Mouse (Mus musculus) heart, postnatal 25 days (tissue): Measurements from ENCODE around the gene Otulin. TPM values are rescaled to one million over a fixed set of nuclear protein-coding genes. Genes with fewer than 3 reads are reported as not detected.

Experiments
- DNase-seq: peaks from one replicate; pipeline ENCODE4 v3.0.0; 2022; ENCODE audit warnings: low spot score
- intact Hi-C: fragments of 180-260 bp; cut with DNase I; formaldehyde crosslinking; loops from one replicate; pipeline ENCODE4 v1.15.1; 2025
- total RNA-seq, 2 experiments: library from RNA; stranded (reverse); gene quantifications; 2 replicates each; pipeline ENCODE4 v1.2.3; 2021

The Otulin gene
- total RNA-seq, 2 experiments from 2014 or later: 22.4 to 26.8 TPM

DNA sequence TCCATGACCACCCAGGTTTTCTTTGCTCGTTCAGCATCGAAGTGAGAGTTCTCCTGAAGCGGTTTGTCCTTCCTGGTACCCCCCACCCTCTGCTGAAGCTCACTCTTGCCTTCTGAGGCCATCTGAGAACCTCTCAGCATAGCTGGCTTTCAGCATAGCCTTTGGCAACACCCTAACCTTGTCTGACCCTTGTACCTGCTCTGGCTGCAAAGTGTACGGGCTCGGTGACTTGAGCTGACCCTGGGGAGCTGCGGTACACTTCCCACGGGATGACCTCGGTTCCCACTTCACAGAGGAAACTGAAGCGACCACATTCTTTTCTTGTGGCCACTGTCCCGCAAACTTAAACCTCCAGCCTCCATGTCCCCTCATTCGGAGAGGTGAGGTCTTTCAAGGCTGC lies 70.2 kb downstream of the Otulin start:
- intact Hi-C loops: no loop called here
- DNase-seq: no peak

DNA sequence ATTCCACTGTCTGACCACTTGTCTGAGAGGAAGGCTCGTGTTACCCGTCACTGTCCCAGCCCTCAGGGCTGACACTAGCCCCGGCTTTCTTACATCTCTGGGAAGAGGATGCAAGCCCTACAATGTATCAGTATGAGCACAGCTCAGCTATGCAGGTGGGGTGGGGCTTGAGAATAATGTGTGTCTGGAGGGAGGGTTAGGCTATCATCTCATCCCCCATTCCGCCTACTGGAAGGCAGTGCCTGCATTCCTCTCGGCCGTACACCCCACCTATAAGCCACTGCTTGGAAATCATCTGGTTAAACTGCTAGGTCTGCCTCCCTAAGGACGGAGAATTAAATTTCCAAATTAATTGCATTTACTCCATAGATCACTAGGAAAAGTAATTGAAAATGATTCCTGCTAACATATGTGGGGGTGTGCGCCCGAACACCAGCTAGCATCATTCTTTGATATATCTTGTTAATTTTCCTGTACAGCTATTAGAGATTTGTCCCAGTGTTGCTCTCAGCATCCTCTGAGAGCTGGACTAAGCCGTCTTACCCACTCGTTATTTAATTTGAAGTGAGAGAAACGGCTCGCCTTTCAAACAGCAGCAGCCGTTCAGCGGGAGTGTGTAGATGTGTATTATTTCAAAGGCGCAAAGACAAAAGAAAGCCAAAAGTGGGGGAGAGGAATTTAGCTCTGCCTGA lies 71.9 kb downstream of the Otulin start:
- intact Hi-C loops: no loop called here
- no peak for DNase-seq

DNA sequence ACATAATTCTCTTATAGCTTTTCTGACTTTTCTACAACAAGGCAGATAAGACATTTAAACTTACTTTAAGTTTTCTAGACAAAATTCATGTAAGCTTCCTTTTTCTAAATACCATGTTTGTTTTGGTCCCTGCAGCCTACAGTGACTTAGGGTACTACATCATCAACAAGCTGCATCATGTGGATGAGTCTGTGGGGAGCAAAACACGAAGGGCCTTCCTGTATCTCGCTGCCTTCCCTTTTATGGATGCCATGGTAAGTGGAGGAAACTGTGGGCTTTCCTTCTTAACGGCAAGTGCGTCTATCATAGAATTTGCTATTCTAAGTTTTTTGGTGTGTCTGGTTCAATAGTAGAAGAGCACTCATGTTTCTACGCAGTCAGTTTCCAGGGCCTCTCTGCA lies 76.9 kb downstream of the Otulin start:
- intact Hi-C loops: no loop called here
- DNase-seq: no peak

DNA sequence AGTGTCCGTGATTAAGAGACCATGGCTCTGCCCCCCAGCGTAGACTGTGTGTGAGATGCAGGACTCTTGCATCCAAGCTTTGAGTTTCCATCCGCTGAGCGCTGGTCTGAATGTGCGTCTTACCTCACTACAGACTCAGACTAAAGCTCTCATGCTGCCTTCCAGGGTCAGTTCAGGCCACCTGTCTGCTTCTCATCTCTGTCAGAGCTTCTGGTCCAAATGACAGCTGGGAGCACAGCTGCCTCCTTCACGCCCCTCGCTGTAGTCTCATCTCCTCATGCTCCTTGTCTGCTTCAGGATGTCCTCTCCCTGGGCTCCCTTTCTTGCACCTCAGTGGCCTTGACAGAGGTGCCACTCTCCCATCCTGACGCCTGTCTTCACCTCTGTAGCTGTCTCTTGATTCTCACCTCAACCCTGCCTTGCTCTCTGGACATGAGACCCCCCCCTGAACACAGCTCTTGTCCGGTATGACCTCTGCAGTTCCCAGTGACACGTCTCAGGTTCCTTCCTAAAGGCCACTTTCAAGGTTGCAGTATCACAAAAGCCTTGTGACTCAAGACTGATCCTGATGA lies 78.3 kb downstream of the Otulin start:
- no peak for DNase-seq
- intact Hi-C loops: no loop called here

DNA sequence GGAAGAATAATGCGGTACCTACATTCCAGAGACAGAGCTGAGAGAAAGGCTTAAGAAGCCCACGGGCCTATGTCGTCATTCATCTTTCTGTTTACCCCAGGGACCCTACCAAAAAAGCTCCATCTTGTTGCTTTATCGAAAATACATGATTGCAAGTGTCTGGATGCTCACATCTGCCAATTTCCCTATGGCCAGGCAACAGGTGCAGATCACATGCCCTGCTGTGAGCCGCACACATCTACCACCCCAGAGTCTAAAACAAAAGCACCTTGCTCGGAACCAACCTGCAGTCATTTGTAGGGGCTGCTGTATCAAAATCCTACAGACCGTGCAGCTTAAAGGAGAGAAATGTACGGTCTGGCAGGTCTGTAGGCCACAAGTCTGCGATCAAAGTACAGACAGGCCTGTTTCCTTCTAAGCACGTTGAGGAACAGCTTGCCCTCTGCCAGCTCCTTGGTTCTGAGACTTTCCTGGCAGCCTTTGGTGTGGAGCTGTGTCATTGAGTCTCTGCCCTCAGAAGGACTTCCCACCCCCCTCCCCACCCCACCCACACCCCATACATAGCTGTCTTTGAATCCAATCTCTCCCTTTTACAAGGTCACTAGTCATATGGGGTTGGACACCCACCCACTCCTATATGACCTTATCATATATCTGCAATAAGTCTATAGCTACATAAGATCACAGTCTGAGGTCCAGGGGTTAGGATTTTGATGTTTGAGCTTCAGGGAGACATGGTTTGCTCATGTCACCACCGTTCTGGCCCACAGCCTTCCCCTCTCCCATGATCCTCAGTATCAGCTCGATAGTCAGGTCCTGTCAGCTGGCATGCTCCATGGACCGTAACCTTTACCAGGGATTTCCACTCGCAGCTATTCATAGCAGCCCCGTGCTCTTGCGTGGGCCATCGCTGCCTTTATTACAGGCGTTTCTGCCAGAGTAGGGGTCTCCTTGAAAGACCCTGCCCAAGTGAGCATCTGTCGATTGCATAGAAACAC lies 79.1 kb downstream of the Otulin start:
- DNase-seq: no peak
- intact Hi-C loops: no loop called here

DNA sequence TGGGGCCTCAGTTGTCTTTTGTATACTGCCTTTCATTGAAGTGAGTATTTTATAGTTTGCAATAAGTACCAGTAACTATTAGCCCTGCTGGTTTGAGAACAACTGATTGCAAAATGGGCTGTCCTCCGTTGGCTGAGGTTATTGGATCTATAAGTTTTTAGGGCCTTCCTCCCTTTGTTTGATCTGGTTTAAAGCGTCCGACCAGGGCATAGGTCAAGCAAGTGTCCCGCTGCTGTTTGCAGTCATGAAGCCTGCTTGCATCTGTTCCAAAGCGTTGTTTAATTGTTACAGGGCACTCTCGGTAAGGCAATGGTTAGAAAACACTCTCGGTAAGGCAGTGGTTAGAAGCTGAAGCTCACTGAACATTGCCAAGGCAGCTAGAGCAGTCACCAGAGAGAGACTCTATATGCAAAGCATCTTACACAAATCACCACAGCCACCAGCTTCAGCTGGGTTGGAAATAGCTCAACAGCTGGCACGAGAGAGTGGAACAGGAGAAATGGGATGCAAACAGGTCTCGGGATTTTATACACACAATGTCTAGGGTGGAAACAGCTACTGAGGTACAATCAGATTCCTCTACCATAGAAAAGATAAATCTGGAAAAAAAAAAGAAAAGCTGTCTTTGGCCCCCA lies 80.0 kb downstream of the Otulin start:
- no peak for DNase-seq
- intact Hi-C loops: no loop called here

DNA sequence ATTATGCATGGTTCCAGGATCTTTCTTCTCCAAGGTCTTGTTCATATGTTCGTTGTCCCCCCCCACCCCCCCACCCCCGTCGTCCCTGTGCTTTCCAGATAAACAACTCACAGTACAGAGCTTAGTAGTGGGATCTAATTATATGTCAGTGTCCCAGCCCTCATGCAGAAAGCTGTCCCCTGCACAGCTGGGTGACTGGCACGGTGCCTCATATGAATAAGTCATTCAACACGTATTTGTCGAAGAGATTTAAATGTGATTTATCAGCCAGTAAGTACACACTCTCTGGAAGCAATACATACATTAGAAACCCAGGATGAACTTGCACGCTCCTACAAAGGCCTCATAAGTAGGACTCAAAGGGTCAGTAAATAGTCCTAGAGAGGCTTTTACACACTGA lies 80.6 kb downstream of the Otulin start:
- intact Hi-C loops: no loop called here
- DNase-seq: no peak

DNA sequence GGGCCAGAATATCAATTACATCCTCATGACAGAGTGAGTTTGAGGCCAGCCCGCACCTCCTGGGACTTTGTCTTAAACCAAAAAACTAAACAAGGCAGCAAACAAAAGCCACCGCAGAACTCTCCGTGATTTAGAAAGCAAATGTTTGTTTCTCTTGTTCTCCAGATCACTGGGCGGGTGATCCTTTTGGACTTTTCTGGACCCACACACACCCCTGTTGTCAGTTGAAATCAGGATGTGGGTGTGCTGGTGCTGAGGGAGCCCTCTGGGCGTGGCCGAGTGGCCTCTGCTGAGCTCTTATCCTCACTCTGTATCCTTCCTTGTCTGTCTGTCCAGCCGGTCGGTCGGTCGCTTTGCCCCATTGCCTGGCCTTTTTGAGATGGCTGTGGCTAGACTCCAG lies 81.4 kb downstream of the Otulin start:
- intact Hi-C loops: no loop called here
- no peak for DNase-seq

DNA sequence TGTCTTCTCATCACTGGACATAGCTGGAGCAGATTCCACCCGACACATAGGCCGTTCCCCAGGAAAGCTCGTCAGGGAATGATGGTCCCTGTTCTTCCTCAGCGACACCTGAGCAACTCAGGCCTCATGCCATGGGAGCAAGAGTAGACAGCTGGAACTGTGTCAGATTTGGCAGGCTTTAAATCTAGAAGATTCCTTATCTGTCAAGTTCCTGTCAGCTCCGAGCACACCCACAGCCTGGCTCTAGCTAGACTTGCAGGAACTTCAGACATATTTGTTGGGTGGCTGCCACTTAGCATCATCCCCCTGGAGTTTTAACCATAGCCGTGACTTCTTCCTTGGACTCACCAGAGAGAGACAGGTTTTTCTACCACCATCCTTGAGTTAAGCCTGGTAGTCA lies 82.4 kb downstream of the Otulin start:
- intact Hi-C loops: no loop called here
- DNase-seq: no peak

DNA sequence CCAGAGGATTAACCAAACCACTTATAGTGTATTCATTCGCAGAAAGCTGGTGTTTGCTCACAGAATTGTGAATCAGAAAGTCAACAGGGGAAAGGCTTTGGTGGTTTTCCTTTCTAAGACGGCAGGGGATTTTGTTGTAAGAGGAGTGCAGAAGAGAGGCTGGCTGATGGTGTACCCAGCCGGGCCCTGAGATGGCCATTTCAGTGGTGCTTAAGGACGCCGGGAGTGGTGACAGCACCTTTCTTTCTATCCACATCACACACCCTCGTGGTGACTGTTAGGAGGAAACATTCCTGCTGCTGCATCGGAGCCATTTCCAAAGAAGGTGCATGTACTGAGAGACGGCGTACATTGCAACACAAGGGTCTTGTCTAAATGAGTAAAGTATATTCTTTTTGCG lies 85.3 kb downstream of the Otulin start:
- intact Hi-C loops: no loop called here
- DNase-seq: no peak

DNA sequence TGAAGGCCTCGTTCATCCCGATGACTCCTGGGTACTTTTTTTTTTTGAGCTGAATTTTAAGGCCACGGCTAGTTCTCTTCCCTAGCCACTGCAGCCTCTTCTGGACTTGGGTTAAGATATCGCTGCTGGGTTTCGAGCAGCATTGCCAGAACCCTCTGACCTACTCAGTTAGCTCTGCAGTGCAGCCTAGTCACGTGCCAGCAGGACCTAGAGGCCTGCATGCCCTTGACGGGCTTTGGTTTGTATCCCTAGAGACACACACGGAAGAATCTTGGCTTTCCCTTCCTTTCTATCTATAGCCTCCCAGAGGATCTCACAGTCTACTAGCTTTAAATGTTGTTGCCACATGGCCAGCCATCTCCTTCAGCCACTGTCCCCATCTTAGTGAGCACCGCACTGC lies 90.7 kb downstream of the Otulin start:
- intact Hi-C loops: loop anchor here (2.0 kb wide), 1 partner anchor 33 kb away; no protein-coding TSS in a partner anchor
- peak; percentile 25 for DNase-seq

DNA sequence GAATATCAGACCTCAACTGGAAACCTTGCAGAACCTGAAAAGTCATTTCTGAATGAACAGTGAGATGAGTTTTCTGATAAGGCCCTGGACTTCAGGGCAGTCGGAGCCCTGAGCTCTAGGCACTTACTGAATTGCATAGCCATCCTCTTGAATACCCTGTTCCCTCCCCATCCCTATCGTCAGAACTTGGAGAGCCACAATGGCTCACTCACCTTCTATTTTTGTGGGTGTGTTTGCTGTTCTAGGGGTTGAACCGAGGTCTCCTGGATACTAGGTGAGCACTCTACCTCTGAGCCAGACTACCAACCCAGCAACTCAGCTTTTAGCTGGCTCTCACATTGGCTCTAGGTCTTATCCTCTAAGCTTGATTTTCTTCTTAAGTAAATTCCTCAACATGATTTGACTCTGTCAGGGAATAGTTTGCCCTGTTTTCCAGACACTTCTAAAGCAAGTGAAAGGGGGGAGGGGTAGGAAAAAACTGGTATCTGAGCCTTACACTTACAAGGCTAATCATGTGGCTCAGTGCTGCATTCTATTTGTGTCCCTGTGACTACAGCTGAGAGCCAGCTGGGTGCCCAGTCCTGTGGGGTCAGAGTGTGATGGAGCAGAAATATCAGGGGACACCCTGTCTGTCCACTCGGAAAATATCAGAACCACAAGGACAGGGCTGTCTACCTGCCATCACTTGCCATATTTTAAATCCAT lies 92.8 kb downstream of the Otulin start:
- intact Hi-C loops: loop anchor here (2.0 kb wide), 1 partner anchor 31 kb away; no protein-coding TSS in a partner anchor
- no peak for DNase-seq

DNA sequence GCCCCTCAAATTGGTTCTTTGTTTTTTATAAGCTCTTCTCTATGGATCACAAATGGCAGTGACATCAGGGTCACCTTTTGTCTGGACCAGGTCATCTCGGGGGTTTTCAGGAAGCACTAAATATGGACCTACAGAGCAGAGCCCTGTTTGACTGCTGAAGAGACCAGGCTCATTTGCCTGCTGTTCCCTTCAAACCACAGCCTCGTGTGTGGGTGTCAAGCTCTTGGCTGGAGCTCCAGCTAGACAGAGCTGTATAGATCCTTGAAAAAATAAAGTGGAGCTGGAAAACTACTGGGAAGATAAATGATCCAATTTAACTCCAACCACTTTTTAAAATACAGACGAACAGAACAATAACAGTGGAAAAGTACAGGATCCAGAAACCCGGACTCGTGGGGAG lies 93.7 kb downstream of the Otulin start:
- DNase-seq: no peak
- intact Hi-C loops: no loop called here

DNA sequence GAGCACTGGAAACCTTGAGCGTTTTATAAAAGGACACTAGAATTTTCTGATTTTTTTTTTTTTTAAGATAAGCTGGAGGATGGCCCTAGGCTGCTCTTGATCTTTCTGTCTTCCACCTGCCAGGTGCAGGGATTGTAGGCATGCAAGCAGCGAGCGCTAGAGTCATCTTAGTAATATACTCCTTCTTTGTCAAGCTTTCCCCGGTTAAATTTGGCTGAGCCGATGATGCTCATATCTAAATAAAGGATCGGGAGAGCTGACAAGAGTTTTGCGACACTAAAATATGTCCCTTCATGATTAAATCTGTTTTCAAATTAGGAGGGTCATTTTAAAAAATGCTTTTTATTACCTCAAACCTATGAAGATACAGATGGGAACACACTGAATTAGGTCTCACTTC lies 94.3 kb downstream of the Otulin start:
- no peak for DNase-seq
- intact Hi-C loops: no loop called here

DNA sequence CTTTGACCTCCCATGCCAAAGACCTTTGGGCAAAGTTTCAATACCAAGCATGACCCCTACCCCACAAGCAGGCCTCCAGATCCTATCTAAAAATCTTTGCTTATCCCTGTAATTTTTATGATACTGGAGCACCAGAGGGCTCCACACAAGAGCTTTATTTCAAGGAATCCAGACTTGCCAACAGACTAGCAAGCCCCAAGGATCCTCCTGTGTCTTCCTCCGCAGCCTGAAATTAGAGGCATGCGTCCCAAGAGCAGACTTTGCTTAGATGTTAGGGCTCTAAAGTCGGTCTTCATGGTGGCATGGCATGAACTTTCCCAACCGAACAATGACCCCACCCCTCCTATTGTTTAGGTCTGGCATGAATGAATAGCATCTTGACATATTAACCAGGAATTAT lies 94.8 kb downstream of the Otulin start:
- no peak for DNase-seq
- intact Hi-C loops: no loop called here

DNA sequence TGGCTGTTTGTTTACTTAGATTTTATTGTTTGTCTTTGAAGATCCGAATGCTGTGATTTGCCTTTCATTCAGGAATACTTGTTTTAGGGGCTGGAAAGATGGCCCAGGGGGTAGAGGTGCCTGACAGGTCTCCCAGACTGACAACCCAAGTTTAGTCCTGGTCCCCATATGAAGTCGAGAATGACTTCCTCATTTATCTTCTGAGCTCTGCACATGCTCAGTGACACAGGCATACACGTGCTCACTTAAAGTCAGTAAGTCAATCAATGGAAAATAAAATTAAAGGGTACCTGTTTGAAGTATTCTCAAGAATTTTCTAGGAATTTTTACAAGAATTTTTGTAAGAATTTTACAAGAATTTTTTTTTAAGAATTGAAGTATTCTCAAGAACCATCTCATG lies 97.5 kb downstream of the Otulin start:
- intact Hi-C loops: no loop called here
- DNase-seq: no peak

DNA sequence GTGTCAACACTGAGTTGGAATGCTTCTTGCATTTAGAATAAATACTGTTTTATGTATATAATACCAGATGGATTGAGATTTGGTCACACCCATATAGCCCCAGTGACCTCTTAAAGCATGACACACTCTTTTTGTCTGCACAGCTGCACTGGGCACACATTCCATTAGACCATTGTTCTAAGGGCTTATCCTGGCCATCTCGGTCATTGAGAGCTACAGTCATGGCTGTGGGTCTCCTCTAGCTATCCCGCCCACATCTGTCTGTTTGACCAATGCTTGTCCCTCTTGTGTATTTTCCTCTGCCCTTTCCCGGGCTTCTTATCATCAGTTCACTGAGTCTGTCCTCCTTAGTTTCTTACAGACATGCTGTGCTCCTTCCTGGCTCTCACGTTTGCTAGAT lies 100.5 kb downstream of the Otulin start:
- no peak for DNase-seq
- intact Hi-C loops: no loop called here

DNA sequence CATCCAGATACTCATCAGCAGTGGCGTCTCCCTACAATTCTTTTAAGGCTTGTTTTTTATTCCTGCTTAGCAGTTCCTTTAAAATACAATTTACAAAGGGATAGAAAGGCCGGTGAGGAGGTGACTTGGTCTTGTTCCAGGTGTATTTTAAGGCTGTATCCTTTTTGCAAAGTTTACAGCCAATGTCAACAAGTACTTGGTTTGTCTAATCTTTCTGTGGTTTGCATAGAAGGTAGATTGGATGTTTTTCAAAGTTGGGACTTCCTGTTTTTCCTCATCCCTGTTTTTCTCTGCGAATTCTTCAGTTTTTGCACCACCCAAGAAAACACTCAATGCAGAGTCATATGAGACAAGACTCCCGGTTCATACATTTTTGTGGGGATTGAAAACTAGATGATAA lies 101.6 kb downstream of the Otulin start:
- DNase-seq: no peak
- intact Hi-C loops: no loop called here

DNA sequence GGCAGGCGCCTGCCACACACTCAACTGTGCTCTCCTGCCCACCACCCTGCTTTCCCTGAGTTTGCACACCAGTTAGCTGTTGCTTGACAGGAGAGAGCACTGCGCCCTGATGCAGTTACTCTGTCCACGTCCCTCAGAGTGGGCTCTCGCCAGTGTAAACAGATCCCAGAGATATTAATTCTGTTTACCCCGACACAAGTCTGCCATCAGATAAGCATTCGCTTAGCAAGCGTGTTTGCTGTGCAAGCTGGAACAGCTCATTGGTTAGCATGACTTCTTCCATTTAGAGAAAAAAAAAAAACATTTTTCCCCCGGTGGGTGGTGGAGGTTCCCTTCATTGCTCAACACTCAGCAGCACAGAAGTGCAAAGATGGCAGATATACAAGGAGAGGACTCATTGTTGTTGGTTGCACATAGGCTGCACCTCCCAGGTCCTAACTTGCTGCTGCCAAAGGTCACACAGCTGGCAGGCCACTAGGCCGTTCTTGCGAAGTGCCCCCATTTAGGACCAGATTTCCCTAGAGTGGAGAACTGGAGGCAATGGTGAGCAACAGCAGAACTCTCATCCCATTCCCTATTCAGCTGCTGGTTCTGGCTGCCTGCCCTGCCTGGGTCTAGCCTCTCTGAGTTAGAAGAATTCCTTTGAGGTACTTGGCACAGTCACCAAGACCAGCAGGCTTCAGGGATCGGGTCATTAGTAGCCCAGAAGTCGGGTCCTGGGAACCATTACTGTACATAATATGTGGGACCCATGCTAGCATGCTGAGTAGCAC lies 105.1 kb downstream of the Otulin start:
- intact Hi-C loops: no loop called here

More for the DNA sequence above, 105.1 kb downstream of the Otulin start:
- no peak for DNase-seq
